Mouse (Mus musculus): ENCODE measurements around the gene Gm45062.

The Gm45062 gene

GRCm38 (mm10) chr6:8259004-8259666, at the start of gene Gm45062, which contains the start of the genes Rpa3 and Umad1:
TSS of gene Gm45062 (plus strand) at chr6:8259450.
TSS of gene Rpa3 (minus strand) at chr6:8259173.
TSS of gene Umad1 (plus strand) at chr6:8259288.
- DNase-seq (ENCODE audit: extremely low read depth, insufficient read length, low spot score): peak; percentile 100

GRCm38 (mm10) chr6:8209866-8210186, 49.4 kb upstream of the Gm45062 start:
- DNase-seq (ENCODE audit: extremely low read depth, insufficient read length, low spot score): no peak

GRCm38 (mm10) chr6:8210661-8211060, 48.6 kb upstream of the Gm45062 start:
- no peak for DNase-seq (ENCODE audit: extremely low read depth, insufficient read length, low spot score)

- DNase-seq (ENCODE audit: extremely low read depth, insufficient read length, low spot score): no peak
Measured at GRCm38 (mm10) chr6:8227035-8227434, 32.2 kb upstream of the Gm45062 start.

GRCm38 (mm10) chr6:8228596-8228995, 30.7 kb upstream of the Gm45062 start:
- no peak for DNase-seq (ENCODE audit: extremely low read depth, insufficient read length, low spot score)

GRCm38 (mm10) chr6:8258316-8258715, 934 bp upstream of the Gm45062 start:
- DNase-seq (ENCODE audit: extremely low read depth, insufficient read length, low spot score): no peak

- no peak for DNase-seq (ENCODE audit: extremely low read depth, insufficient read length, low spot score)
Measured at GRCm38 (mm10) chr6:8259667-8260044, 406 bp downstream of the Gm45062 start.

- DNase-seq (ENCODE audit: extremely low read depth, insufficient read length, low spot score): no peak
Measured at GRCm38 (mm10) chr6:8271047-8271446, 11.8 kb downstream of the Gm45062 start.

GRCm38 (mm10) chr6:8274387-8275054, 15.3 kb downstream of the Gm45062 start:
- DNase-seq (ENCODE audit: extremely low read depth, insufficient read length, low spot score): peak; percentile 10

- no peak for DNase-seq (ENCODE audit: extremely low read depth, insufficient read length, low spot score)
Measured at GRCm38 (mm10) chr6:8275098-8275497, 15.8 kb downstream of the Gm45062 start.

GRCm38 (mm10) chr6:8276431-8276830, 17.2 kb downstream of the Gm45062 start:
- no peak for DNase-seq (ENCODE audit: extremely low read depth, insufficient read length, low spot score)

GRCm38 (mm10) chr6:8278426-8279002, 19.3 kb downstream of the Gm45062 start:
- no peak for DNase-seq (ENCODE audit: extremely low read depth, insufficient read length, low spot score)

GRCm38 (mm10) chr6:8283255-8283654, 24.0 kb downstream of the Gm45062 start:
- DNase-seq (ENCODE audit: extremely low read depth, insufficient read length, low spot score): no peak

- peak; percentile 56 for DNase-seq (ENCODE audit: extremely low read depth, insufficient read length, low spot score)
Measured at GRCm38 (mm10) chr6:8285401-8285960, 26.2 kb downstream of the Gm45062 start.

- DNase-seq (ENCODE audit: extremely low read depth, insufficient read length, low spot score): no peak
Measured at GRCm38 (mm10) chr6:8286146-8286545, 26.9 kb downstream of the Gm45062 start.

GRCm38 (mm10) chr6:8288755-8289580, 29.7 kb downstream of the Gm45062 start:
- DNase-seq (ENCODE audit: extremely low read depth, insufficient read length, low spot score): no peak

GRCm38 (mm10) chr6:8294048-8294784, 35.0 kb downstream of the Gm45062 start:
- DNase-seq (ENCODE audit: extremely low read depth, insufficient read length, low spot score): no peak

- no peak for DNase-seq (ENCODE audit: extremely low read depth, insufficient read length, low spot score)
Measured at GRCm38 (mm10) chr6:8299066-8299863, 40.0 kb downstream of the Gm45062 start.
